Mouse (Mus musculus): ENCODE data around the gene Rgs7bp.
A peak's percentile ranks its signal among the peaks of the same experiment; 100 is the strongest.
"Not testable (repeated sequence)": the region's sequence is repeated elsewhere in the genome, so short reads cannot be mapped to it uniquely, and the experiment has no call there.

The Rgs7bp gene

GRCm38 (mm10) chr13:104938966-104939593, 115.7 kb downstream of the Rgs7bp start:
- Histone ChIP-seq H3K27me3 (ENCODE audit: insufficient read depth, low read length) (peaks cover 4% of the 10 kb centered on the region; the same call in 1 of the 2 replicates), H3K4me1 (replicated peaks; ENCODE audit: low read depth, low read length) (peaks cover 20% of the 10 kb centered on the region), H3K4me3 (replicated peaks; ENCODE audit: low read length) (no peak overlapping the region), H3K36me3 (ENCODE audit: insufficient read depth, low read length) (no peaks in the 10 kb centered on the region), H3K9me3 (ENCODE audit: low read length) (peaks cover 13% of the 10 kb centered on the region)
- TF ChIP-seq CTCF (conservative IDR thresholded peaks at IDR 0.05; ENCODE audit: low read length) (no peak), POU5F1 (IDR thresholded peaks at IDR 0.05; ENCODE audit: borderline replicate concordance, low read length) (no peak), NANOG (IDR thresholded peaks at IDR 0.05; ENCODE audit: borderline replicate concordance, low read length) (no peak)

- peaks cover 20% of the 10 kb centered on the region for H3K4me1 ChIP-seq (replicated peaks; ENCODE audit: low read depth, low read length)
- TF ChIP-seq CTCF (conservative IDR thresholded peaks at IDR 0.05; ENCODE audit: low read length) = no peak
- H3K27me3 ChIP-seq (ENCODE audit: insufficient read depth, low read length) = peaks cover 2% of the 10 kb centered on the region; the same call in 1 of the 2 replicates
- no peaks in the 10 kb centered on the region for H3K36me3 ChIP-seq (ENCODE audit: insufficient read depth, low read length)
- no peak overlapping the region for H3K4me3 ChIP-seq (replicated peaks; ENCODE audit: low read length)
- H3K9me3 ChIP-seq (ENCODE audit: low read length) = peaks cover 21% of the 10 kb centered on the region
Measured at GRCm38 (mm10) chr13:104937759-104938158, 117.0 kb downstream of the Rgs7bp start.

GRCm38 (mm10) chr13:104936586-104936985, 118.1 kb downstream of the Rgs7bp start:
- Histone ChIP-seq H3K27me3 (ENCODE audit: insufficient read depth, low read length) (no peaks in the 10 kb centered on the region), H3K36me3 (ENCODE audit: insufficient read depth, low read length) (no peaks in the 10 kb centered on the region), H3K9me3 (ENCODE audit: low read length) (peaks cover 21% of the 10 kb centered on the region), H3K4me3 (replicated peaks; ENCODE audit: low read length) (no peak overlapping the region), H3K4me1 (replicated peaks; ENCODE audit: low read depth, low read length) (peaks cover 20% of the 10 kb centered on the region)
- TF ChIP-seq POU5F1 (IDR thresholded peaks at IDR 0.05; ENCODE audit: borderline replicate concordance, low read length) = no peak
- no peak for TF ChIP-seq NANOG (IDR thresholded peaks at IDR 0.05; ENCODE audit: borderline replicate concordance, low read length)
- TF ChIP-seq CTCF (conservative IDR thresholded peaks at IDR 0.05; ENCODE audit: low read length) = no peak

- Histone ChIP-seq H3K4me3 (replicated peaks; ENCODE audit: low read length) (no peak overlapping the region), H3K36me3 (ENCODE audit: insufficient read depth, low read length) (no peaks in the 10 kb centered on the region), H3K4me1 (replicated peaks; ENCODE audit: low read depth, low read length) (no peaks in the 10 kb centered on the region), H3K9me3 (ENCODE audit: low read length) (peaks cover 21% of the 10 kb centered on the region), H3K27me3 (ENCODE audit: insufficient read depth, low read length) (no peaks in the 10 kb centered on the region)
- TF ChIP-seq NANOG (IDR thresholded peaks at IDR 0.05; ENCODE audit: borderline replicate concordance, low read length) (no peak), POU5F1 (IDR thresholded peaks at IDR 0.05; ENCODE audit: borderline replicate concordance, low read length) (no peak), CTCF (conservative IDR thresholded peaks at IDR 0.05; ENCODE audit: low read length) (no peak)
Measured at GRCm38 (mm10) chr13:104931635-104932532, 122.8 kb downstream of the Rgs7bp start.

DNA sequence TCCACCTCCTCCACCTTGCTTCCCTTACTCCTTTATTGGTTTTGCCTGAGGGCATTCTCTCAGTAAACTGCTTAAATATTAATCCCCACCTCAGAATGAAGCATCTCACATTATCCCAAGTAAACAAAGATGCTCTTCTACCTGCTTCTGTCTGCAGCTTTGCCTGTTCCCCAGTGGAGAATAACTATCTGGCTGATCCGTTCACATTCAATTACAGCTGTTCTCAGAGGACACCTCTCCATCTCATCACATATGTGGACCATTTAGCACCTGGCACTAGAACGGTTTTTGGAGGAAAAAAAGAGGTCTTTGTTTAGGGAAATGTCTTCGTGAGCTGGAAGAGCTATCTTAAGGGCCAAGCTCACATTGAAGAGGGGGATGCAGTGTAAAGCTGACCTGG, 123.9 kb downstream of the Rgs7bp start:
- no peaks in the 10 kb centered on the region for H3K27me3 ChIP-seq (ENCODE audit: insufficient read depth, low read length)
- H3K4me3 ChIP-seq (replicated peaks; ENCODE audit: low read length) = no peak overlapping the region
- TF ChIP-seq NANOG (IDR thresholded peaks at IDR 0.05; ENCODE audit: borderline replicate concordance, low read length) (no peak), POU5F1 (IDR thresholded peaks at IDR 0.05; ENCODE audit: borderline replicate concordance, low read length) (no peak), CTCF (conservative IDR thresholded peaks at IDR 0.05; ENCODE audit: low read length) (no peak)
- no peaks in the 10 kb centered on the region for H3K4me1 ChIP-seq (replicated peaks; ENCODE audit: low read depth, low read length)
- peaks cover 10% of the 10 kb centered on the region for H3K9me3 ChIP-seq (ENCODE audit: low read length)
- H3K36me3 ChIP-seq (ENCODE audit: insufficient read depth, low read length) = no peaks in the 10 kb centered on the region

GRCm38 (mm10) chr13:104918663-104919062, 136.1 kb downstream of the Rgs7bp start:
- TF ChIP-seq POU5F1 (IDR thresholded peaks at IDR 0.05; ENCODE audit: borderline replicate concordance, low read length) (no peak), NANOG (IDR thresholded peaks at IDR 0.05; ENCODE audit: borderline replicate concordance, low read length) (no peak), CTCF (conservative IDR thresholded peaks at IDR 0.05; ENCODE audit: low read length) (peak; percentile 20; the same call in 1 of the 2 replicates)
- Histone ChIP-seq H3K9me3 (ENCODE audit: low read length) (peaks cover 93% of the 10 kb centered on the region), H3K27me3 (ENCODE audit: insufficient read depth, low read length) (no peaks in the 10 kb centered on the region), H3K4me1 (replicated peaks; ENCODE audit: low read depth, low read length) (peaks cover 9% of the 10 kb centered on the region), H3K36me3 (ENCODE audit: insufficient read depth, low read length) (peaks cover 24% of the 10 kb centered on the region), H3K4me3 (replicated peaks; ENCODE audit: low read length) (no peak overlapping the region)

DNA sequence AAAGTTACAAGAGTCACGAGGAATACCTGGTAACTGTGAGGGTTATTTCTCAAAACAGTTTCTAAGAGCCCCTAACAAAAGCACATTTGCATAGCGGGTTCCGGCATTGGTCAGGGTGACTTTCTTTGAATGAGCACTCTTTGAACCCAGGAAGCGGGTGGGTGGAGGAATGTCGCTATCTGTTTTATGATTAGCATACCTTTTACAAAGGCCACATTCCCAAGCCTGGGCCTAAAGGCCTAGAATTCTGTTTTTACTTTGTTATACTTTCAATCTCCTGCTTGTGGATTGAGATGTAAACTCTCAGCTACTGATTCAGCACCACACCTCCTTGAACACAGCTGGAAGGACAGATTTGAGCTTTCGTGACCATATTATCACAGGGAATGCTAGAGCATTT, 138.0 kb downstream of the Rgs7bp start:
- Histone ChIP-seq H3K4me1 (replicated peaks; ENCODE audit: low read depth, low read length) (peaks cover 11% of the 10 kb centered on the region), H3K36me3 (ENCODE audit: insufficient read depth, low read length) (peaks cover 24% of the 10 kb centered on the region), H3K9me3 (ENCODE audit: low read length) (peaks cover 91% of the 10 kb centered on the region)
- not testable (repeated sequence) for H3K4me3 ChIP-seq (replicated peaks; ENCODE audit: low read length); H3K27me3 ChIP-seq (ENCODE audit: insufficient read depth, low read length)

DNA sequence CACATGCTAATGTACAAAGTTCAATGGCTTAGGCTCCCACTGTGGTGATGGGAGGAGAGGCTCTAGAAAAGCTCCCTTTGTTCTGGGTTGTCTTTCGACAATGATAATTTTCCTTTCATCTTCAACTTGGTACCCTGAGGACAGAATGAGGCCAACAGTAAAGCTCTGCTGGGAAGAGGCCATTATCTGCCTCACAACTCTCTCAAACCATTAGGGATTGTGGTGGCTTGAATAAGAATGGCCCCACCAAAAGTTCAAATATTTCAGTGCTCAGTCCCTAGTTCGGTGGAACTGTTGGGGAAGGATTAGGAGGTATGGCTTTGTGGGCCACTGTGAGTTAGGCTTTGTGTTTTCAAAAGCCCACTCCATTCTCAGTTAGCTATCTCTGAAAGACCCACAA, 138.6 kb downstream of the Rgs7bp start:
- no peak for TF ChIP-seq NANOG (IDR thresholded peaks at IDR 0.05; ENCODE audit: borderline replicate concordance, low read length)
- TF ChIP-seq CTCF (conservative IDR thresholded peaks at IDR 0.05; ENCODE audit: low read length) = no peak
- TF ChIP-seq POU5F1 (IDR thresholded peaks at IDR 0.05; ENCODE audit: borderline replicate concordance, low read length) = no peak
- peaks cover 92% of the 10 kb centered on the region for H3K9me3 ChIP-seq (ENCODE audit: low read length)
- peaks cover 24% of the 10 kb centered on the region for H3K36me3 ChIP-seq (ENCODE audit: insufficient read depth, low read length)
- H3K4me3 ChIP-seq (replicated peaks; ENCODE audit: low read length) = no peak overlapping the region
- peaks cover 9% of the 10 kb centered on the region for H3K4me1 ChIP-seq (replicated peaks; ENCODE audit: low read depth, low read length)
- no peaks in the 10 kb centered on the region for H3K27me3 ChIP-seq (ENCODE audit: insufficient read depth, low read length)
